Mouse (Mus musculus) ovary, postnatal 10 days (tissue): ENCODE measurements around the gene Pcdh8.

ENCODE experiments used
- DNase-seq: peaks from one replicate; pipeline ENCODE4 v3.0.0; 2022; ENCODE audit warnings: low spot score

The Pcdh8 gene

DNA sequence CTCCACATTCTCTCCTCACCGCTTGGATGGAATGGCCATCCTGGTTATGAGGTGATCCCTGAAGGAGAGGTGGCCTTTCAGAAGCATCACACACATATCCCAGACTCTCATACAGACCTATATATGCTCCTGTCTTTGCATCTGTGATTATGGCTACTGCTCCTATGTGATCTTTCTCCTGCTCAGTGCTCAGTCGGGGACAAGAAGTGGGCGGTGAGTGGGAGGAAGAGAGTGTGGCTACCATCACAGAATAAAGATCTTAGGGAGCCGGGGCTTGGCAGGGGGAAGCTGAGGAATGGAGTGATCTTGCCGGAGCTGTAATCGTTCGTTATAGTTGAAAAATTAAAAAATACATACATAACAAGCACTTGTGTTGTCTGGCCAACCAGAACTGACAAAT is 17.4 kb downstream of the Pcdh8 start:
- no peak for DNase-seq

DNA sequence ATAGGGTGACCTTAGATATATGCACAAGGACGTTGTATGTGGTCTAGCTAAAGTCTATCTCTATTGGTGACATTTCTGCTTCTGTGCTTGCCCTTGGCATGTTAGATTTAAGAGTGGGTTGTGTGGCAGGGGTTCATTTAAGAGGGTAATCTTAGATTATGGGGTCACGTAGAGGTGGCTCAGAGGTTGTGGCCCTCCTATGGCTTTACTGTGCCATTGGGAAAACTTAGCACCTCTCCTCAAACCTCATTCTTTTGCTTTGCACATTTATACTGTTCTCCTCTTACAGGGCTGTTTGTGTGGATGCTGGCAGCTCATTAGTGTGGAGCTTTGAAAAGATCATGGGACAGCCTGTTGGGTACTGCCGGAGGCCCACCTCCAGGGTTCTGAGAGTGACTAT is 30.6 kb downstream of the Pcdh8 start:
- no peak for DNase-seq

GRCm38 (mm10) chr14:79738441-79738840 is 32.7 kb downstream of the Pcdh8 start:
- DNase-seq = no peak

DNA sequence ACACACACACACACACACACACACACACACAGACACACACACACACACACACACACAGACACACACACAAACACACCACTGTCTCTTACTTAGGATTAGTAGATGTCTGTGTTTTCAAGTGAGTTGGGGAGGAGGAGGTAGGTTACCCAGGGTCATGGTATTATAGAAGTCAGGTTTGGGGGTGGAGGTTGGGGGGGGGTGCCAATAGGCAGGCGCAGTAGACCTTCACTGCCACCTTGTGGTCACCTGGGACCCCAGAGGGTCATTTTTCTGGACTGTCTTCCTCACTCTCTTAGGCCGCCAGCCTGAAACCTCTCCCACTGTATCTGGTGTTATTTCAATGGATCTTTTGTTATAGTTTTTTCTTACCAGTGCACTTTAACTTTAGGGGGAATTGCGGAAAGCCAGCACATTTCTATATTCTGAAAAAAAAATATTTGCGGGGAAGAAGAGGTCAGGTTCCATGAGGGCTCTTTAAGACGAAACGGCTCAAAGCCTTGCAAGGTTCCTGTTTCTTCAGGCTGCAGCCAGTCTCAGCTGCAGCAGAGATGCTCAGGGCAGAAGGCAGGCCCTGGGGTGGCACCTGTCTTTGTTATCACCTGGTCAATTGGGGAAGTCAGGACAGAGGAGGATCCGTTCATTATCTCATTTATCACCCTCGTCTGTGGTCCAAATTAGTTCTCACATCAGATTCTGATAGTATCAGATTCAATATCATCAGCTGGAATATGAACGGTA is 33.3 kb downstream of the Pcdh8 start:
- DNase-seq = no peak

DNA sequence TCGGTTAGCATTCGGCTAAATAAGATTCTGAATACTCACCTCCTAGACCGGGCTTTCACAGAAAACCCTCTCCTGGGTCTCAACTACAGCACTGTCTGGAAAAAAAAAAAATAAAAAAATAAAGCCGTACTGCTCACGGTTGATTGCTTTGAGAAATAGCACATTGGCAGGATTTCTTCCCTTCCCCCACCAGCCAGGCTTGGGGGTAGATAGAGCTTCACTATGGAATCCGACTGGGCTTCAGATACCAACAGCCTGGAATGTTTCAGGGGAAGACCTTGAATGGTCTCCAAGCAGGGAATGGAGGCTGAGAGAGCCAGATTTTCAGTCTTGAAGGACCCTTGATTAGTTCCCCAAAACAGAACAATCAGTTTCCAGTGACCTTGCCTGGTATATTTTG is 34.3 kb downstream of the Pcdh8 start:
- DNase-seq = no peak

- DNase-seq = no peak
Observed at GRCm38 (mm10) chr14:79733501-79733900, 37.6 kb downstream of the Pcdh8 start.

- DNase-seq = no peak
Observed at GRCm38 (mm10) chr14:79728811-79729210, 42.3 kb downstream of the Pcdh8 start.

DNA sequence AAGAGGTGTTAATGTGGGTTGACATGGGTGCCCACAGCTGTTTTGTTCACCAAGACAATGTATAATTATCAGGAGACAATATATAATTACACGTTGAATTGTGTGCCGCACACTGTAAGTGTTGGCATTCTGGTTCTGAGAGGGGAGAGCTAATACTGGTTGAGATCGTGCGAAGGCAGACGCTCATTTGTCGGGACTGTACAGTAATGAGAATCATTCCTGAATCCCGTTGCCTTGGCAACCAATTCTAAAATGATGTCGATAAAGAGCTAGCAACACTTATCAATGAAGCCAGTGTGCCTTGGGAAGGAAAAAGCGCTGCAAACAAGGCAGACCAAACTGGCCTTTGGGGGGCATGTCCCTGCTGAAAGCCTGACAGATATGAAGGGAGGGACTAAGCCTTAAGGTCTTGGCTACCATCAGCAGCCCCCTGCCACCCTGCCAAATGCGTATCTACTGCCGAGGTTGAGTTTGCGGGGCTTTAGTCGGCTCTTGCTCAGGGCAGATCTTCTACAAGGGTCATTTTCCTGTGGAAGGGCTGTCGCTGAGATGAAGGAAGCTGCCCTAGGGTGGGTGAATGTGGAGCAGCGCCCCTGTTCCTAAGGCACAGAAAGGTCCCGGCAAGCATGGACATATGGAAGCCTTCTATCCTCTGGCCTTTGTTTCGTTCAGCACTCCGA is 47.0 kb downstream of the Pcdh8 start:
- no peak for DNase-seq

DNA sequence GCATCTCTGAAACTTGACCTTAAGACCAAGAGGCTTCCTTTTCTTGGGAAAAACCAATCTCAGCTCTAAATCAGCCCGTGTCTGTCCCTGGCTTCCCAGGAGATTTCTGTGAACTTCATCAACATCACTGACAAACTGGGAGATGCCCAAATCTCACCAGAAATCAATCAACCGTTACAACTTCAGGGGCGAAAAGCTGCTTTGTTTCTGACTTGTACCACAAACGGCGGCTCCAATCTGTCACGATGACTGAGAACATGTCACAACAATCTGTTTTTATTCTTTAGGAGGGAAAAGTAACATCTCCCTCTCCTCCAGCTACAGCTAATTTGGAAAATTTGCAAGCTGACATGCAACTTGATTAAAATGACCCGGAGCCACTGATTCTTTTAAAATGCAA is 48.9 kb downstream of the Pcdh8 start:
- DNase-seq = no peak
